7 mouse cellular contexts compared by ENCODE assay signal in genomic region chr1:55226011-55226857, GRCm38 (mm10). TPM values are rescaled to one million over a fixed set of nuclear protein-coding genes. Genes with fewer than 3 reads are reported as not detected.
DNase-seq lines count a peak whose midpoint lies in the region; ATAC-seq and TF ChIP-seq lines count a peak whose summit lies in the region.

Gene Rftn2, minus strand, starts transcription at chr1:55226782.

- H3K4me1 ChIP-seq in ES-Bruce4 (ENCODE audit: control insufficient read depth, insufficient read depth, low read length): no peaks in the 10 kb centered on the region
- peaks cover 8% of the 10 kb centered on the region; the same call in 1 of the 2 replicates for H3K4me1 ChIP-seq in forebrain, embryonic 14.5 days (ENCODE audit: control insufficient read depth, insufficient read depth, low read length)
- H3K4me1 ChIP-seq in hindbrain, embryonic 12.5 days: peaks cover 9% of the 10 kb centered on the region
- H3K4me1 ChIP-seq in limb, embryonic 11.5 days (ENCODE audit: control insufficient read depth, insufficient read depth, low read length): 0 out of 2 replicates have a peak, but pooled peaks cover 5% of the 10 kb centered on the region
- H3K4me1 ChIP-seq in midbrain, embryonic 14.5 days (ENCODE audit: control insufficient read depth, insufficient read depth, low read length): no peaks in the 10 kb centered on the region

- TF ChIP-seq POLR2A in ES-Bruce4 (IDR thresholded peaks at IDR 0.05; ENCODE audit: insufficient read depth, low read length): no peak

- peak; percentile 28; the same call in 1 of the 2 replicates for ATAC-seq in forebrain, embryonic 14.5 days
- 0 out of 2 replicates have a peak, but pooled peaks have one; percentile 26 for ATAC-seq in hindbrain, embryonic 12.5 days (ENCODE audit: low FRiP score)
- peak; percentile 58; the same call in 1 of the 2 replicates for ATAC-seq in limb, embryonic 11.5 days (ENCODE audit: insufficient number of reproducible peaks, low FRiP score, low TSS enrichment, low read depth)
- no peak for ATAC-seq in midbrain, embryonic 14.5 days (ENCODE audit: low FRiP score, low TSS enrichment)

- WGBS in forebrain, embryonic 14.5 days: 1% methylated on average over 26 of the region's 26 CpGs
- WGBS in hindbrain, embryonic 12.5 days: under 1% methylated on average over 26 of the region's 26 CpGs
- 3% methylated on average over 26 of the region's 26 CpGs for WGBS in limb, embryonic 11.5 days
- 2% methylated on average over 26 of the region's 26 CpGs for WGBS in midbrain, embryonic 14.5 days

- no peak for TF ChIP-seq EP300 in ES-Bruce4 (IDR thresholded peaks at IDR 0.05; ENCODE audit: insufficient read depth, low read depth, low read length)

- H3K4me2 ChIP-seq in forebrain, embryonic 14.5 days (ENCODE audit: low read length): peak within 1 kb of the TSS; percentile 65
- peak within 1 kb of the TSS; percentile 59 for H3K4me2 ChIP-seq in hindbrain, embryonic 12.5 days (replicated peaks)
- peak within 1 kb of the TSS; percentile 53 for H3K4me2 ChIP-seq in limb, embryonic 11.5 days (ENCODE audit: low read depth, severe bottlenecking)
- H3K4me2 ChIP-seq in midbrain, embryonic 14.5 days (ENCODE audit: low read length): peak within 1 kb of the TSS; percentile 55

- no peak within 1 kb of the TSS for H3K27ac ChIP-seq in ES-Bruce4 (ENCODE audit: insufficient read depth, low read length)
- peak within 1 kb of the TSS; percentile 36; the same call in 1 of the 2 replicates for H3K27ac ChIP-seq in forebrain, embryonic 14.5 days (ENCODE audit: low read depth, low read length)
- H3K27ac ChIP-seq in hindbrain, embryonic 12.5 days: peak within 1 kb of the TSS; percentile 64
- H3K27ac ChIP-seq in limb, embryonic 11.5 days (replicated peaks; ENCODE audit: low read depth, low read length): peak within 1 kb of the TSS; percentile 80
- no peak within 1 kb of the TSS for H3K27ac ChIP-seq in midbrain, embryonic 14.5 days (replicated peaks; ENCODE audit: low read depth, low read length)

- no peaks in the 10 kb centered on the region for H3K27me3 ChIP-seq in ES-Bruce4 (ENCODE audit: control insufficient read depth, insufficient read depth, low read length, poor library complexity, severe bottlenecking)
- H3K27me3 ChIP-seq in forebrain, embryonic 14.5 days (replicated peaks; ENCODE audit: control insufficient read depth, insufficient read depth, low read length): 0 out of 2 replicates have a peak, but pooled peaks cover 5% of the 10 kb centered on the region
- no peaks in the 10 kb centered on the region for H3K27me3 ChIP-seq in hindbrain, embryonic 12.5 days
- H3K27me3 ChIP-seq in limb, embryonic 11.5 days (ENCODE audit: control insufficient read depth, insufficient read depth, low read length): no peaks in the 10 kb centered on the region
- no peaks in the 10 kb centered on the region for H3K27me3 ChIP-seq in midbrain, embryonic 14.5 days (ENCODE audit: control insufficient read depth, insufficient read depth, low read length)

- peak within 1 kb of the TSS; percentile 1; the same call in 1 of the 2 replicates for H3K4me3 ChIP-seq in ES-Bruce4 (ENCODE audit: low read depth, low read length)
- H3K4me3 ChIP-seq in forebrain, embryonic 14.5 days (ENCODE audit: low read depth, low read length): peak within 1 kb of the TSS; percentile 41
- peak within 1 kb of the TSS; percentile 44 for H3K4me3 ChIP-seq in hindbrain, embryonic 12.5 days
- peak within 1 kb of the TSS; percentile 54 for H3K4me3 ChIP-seq in limb, embryonic 11.5 days (ENCODE audit: low read depth, low read length)
- H3K4me3 ChIP-seq in midbrain, embryonic 14.5 days (replicated peaks; ENCODE audit: low read depth, low read length): peak within 1 kb of the TSS; percentile 35

- no peaks in the 10 kb centered on the region for H3K9me3 ChIP-seq in ES-Bruce4 (replicated peaks; ENCODE audit: control insufficient read depth, insufficient read depth, low read length, poor library complexity, severe bottlenecking)
- H3K9me3 ChIP-seq in forebrain, embryonic 14.5 days (replicated peaks; ENCODE audit: control insufficient read depth, low read length): no peaks in the 10 kb centered on the region
- H3K9me3 ChIP-seq in hindbrain, embryonic 12.5 days (replicated peaks): no peaks in the 10 kb centered on the region
- no peaks in the 10 kb centered on the region for H3K9me3 ChIP-seq in limb, embryonic 11.5 days (ENCODE audit: control insufficient read depth, low read length)
- no peaks in the 10 kb centered on the region for H3K9me3 ChIP-seq in midbrain, embryonic 14.5 days (ENCODE audit: control insufficient read depth, low read length)

- no peak for TF ChIP-seq CTCF in ES-Bruce4 (IDR thresholded peaks at IDR 0.05; ENCODE audit: low read depth, low read length)

- peak within 1 kb of the TSS; percentile 34; the same call in 1 of the 2 replicates for H3K9ac ChIP-seq in ES-Bruce4 (ENCODE audit: low read depth, poor library complexity, severe bottlenecking)
- H3K9ac ChIP-seq in forebrain, embryonic 14.5 days (ENCODE audit: low read length): peak within 1 kb of the TSS; percentile 63
- peak within 1 kb of the TSS; percentile 61 for H3K9ac ChIP-seq in hindbrain, embryonic 12.5 days
- H3K9ac ChIP-seq in limb, embryonic 11.5 days (ENCODE audit: low read length): peak within 1 kb of the TSS; percentile 80
- peak within 1 kb of the TSS; percentile 36; the same call in 1 of the 2 replicates for H3K9ac ChIP-seq in midbrain, embryonic 14.5 days (replicated peaks; ENCODE audit: low read length)

- peak; percentile 68 to 90 for DNase-seq in adrenal gland, adult (ENCODE audit: inconsistent age in 2 of 2, low spot score in 1 of 2)
- DNase-seq in forebrain, embryonic 14.5 days (ENCODE audit: low spot score): peak; percentile 53
- peak; percentile 76 for DNase-seq in limb, embryonic 11.5 days (ENCODE audit: low spot score)
- DNase-seq in midbrain, embryonic 14.5 days: peak; percentile 56
- DNase-seq in spleen, adult 12 weeks (ENCODE audit: low spot score): no peak

- no peaks in the 10 kb centered on the region for H3K36me3 ChIP-seq in ES-Bruce4 (ENCODE audit: control insufficient read depth, insufficient read depth, low read length, poor library complexity, severe bottlenecking)
- H3K36me3 ChIP-seq in forebrain, embryonic 14.5 days (ENCODE audit: control insufficient read depth, insufficient read depth, low read length): no peaks in the 10 kb centered on the region
- no peaks in the 10 kb centered on the region for H3K36me3 ChIP-seq in hindbrain, embryonic 12.5 days
- no peaks in the 10 kb centered on the region for H3K36me3 ChIP-seq in limb, embryonic 11.5 days (ENCODE audit: control insufficient read depth, insufficient read depth, low read length)
- H3K36me3 ChIP-seq in midbrain, embryonic 14.5 days (ENCODE audit: control insufficient read depth, insufficient read depth, low read length): no peaks in the 10 kb centered on the region

RNA-seq across cellular contexts. Expression of gene Rftn2, which starts in this region (rescaled TPM):
- polyA plus RNA-seq in ES-Bruce4 (2011; ENCODE audit: insufficient read depth, insufficient read length, low read depth, missing spikeins): 0.41 and 0.43 TPM in 2 replicates
- 12.1 and 12.2 TPM in 2 replicates for polyA plus RNA-seq in forebrain, embryonic 14.5 days (2014; fragmentation: Nextera tagmentation; extraction: Ambion mirVana)
- polyA plus RNA-seq in hindbrain, embryonic 12.5 days (2016; fragmentation: Nextera tagmentation; extraction: Ambion mirVana): 13.0 and 13.6 TPM in 2 replicates
- 26.7 and 30.0 TPM in 2 replicates for polyA plus RNA-seq in limb, embryonic 11.5 days (2014; fragmentation: Nextera tagmentation; extraction: Ambion mirVana)
- 8.7 and 9.5 TPM in 2 replicates for polyA plus RNA-seq in midbrain, embryonic 14.5 days (2014; fragmentation: Nextera tagmentation; extraction: Ambion mirVana)

Comparison
In these comparisons a context has a peak if more than half of its experiments do, and no peak if none do; other contexts are left out.
1. H3K27ac ChIP-seq: peak in forebrain, embryonic 14.5 days (single experiment), hindbrain, embryonic 12.5 days (single experiment) and limb, embryonic 11.5 days (single experiment); none in ES-Bruce4 (single experiment) and midbrain, embryonic 14.5 days (single experiment).
2. H3K4me3 ChIP-seq: peak in every context shown above with its lines; median percentile 54 in limb, embryonic 11.5 days; 44 in hindbrain, embryonic 12.5 days; 41 in forebrain, embryonic 14.5 days; 35 in midbrain, embryonic 14.5 days; 1 in ES-Bruce4.
3. Peak in every context shown above with its lines, with median percentiles within 50 percentile points of each other: H3K9ac ChIP-seq and H3K4me2 ChIP-seq.